Mouse (Mus musculus) cerebellum, postnatal 25 days (tissue): ENCODE measurements at regions not wholly inside any gene's neighbourhood (a gene's known extent, or its start where the extent isn't known, plus 50 kb on each side); places are given as distances from the start of the nearest gene placed in this dataset.

Experiments used
- DNase-seq, 2 experiments: peaks; one replicate each; pipeline ENCODE4 v3.0.0; 2021; ENCODE audit warnings: mixed read lengths in 2 of 2

GRCm38 (mm10) chr5:144621967-144622366 is 76.3 kb downstream of the Nptx2 start:
- DNase-seq, result no peak

GRCm38 (mm10) chr5:144623358-144623757 is 77.7 kb downstream of the Nptx2 start:
- no peak for DNase-seq

- no peak for DNase-seq
These were observed 86.6 kb downstream of the Nptx2 start for GRCm38 (mm10) chr5:144632295-144632694.

GRCm38 (mm10) chr5:144638631-144639030 is 92.9 kb downstream of the Nptx2 start:
- DNase-seq, result peak; percentile 22 to 56

- no peak for DNase-seq
These were observed 93.9 kb downstream of the Nptx2 start for GRCm38 (mm10) chr5:144639639-144640038.

- DNase-seq, result no peak
These were observed 97.1 kb downstream of the Nptx2 start for GRCm38 (mm10) chr5:144642766-144643165.

- DNase-seq, result no peak
These were observed 97.7 kb downstream of the Nptx2 start for GRCm38 (mm10) chr5:144643438-144643837.

- DNase-seq, result no peak
These were observed 99.7 kb downstream of the Nptx2 start for GRCm38 (mm10) chr5:144645367-144645766.

GRCm38 (mm10) chr5:144647311-144648104 is 101.8 kb downstream of the Nptx2 start:
- no peak for DNase-seq

GRCm38 (mm10) chr5:144652231-144652630 is 106.5 kb downstream of the Nptx2 start:
- no peak for DNase-seq

- no peak for DNase-seq
These were observed 99.6 kb downstream of the Tmem130 start for GRCm38 (mm10) chr5:144662031-144662430.

GRCm38 (mm10) chr5:144663981-144664380 is 97.6 kb downstream of the Tmem130 start:
- DNase-seq, result no peak

- no peak for DNase-seq
These were observed 96.9 kb downstream of the Tmem130 start for GRCm38 (mm10) chr5:144664571-144665295.

- no peak for DNase-seq
These were observed 93.6 kb downstream of the Tmem130 start for GRCm38 (mm10) chr5:144668060-144668459.

- no peak for DNase-seq
These were observed 82.5 kb downstream of the Tmem130 start for GRCm38 (mm10) chr5:144678815-144679750.

GRCm38 (mm10) chr5:144684184-144684583 is 77.4 kb downstream of the Tmem130 start:
- no peak for DNase-seq
